Mouse (Mus musculus) neural tube, embryonic 12.5 days (tissue): ENCODE data around the gene Zfp319. TPM values are rescaled to one million over a fixed set of nuclear protein-coding genes. Genes with fewer than 3 reads are reported as not detected.
A peak's percentile ranks its signal among the peaks of the same experiment; 100 is the strongest.
"Not testable (repeated sequence)": the region's sequence is repeated elsewhere in the genome, so short reads cannot be mapped to it uniquely, and the experiment has no call there.

Experiments used
- ATAC-seq: fragments of 200-750 bp; cut with Nextera tagmentation; 2 replicates; pipeline ENCODE4 v1.8.0; 2017; ENCODE audit warnings: low read depth, mild to moderate bottlenecking, moderate TSS enrichment, moderate library complexity; ENCODE audit not compliant: low FRiP score
- H3K27ac ChIP-seq: fragments of 300-500 bp; sonication (generic); 2 replicates; pipeline ENCODE4 v1.5.1; 2016
- H3K27me3 ChIP-seq: fragments of 300-500 bp; sonication (generic); replicated peaks from 2 replicates; pipeline ENCODE4 v1.6.1; 2016; ENCODE audit warnings: mild to moderate bottlenecking
- H3K36me3 ChIP-seq: fragments of 300-500 bp; sonication (generic); 2 replicates; pipeline ENCODE4 v1.6.1; 2016; ENCODE audit warnings: mild to moderate bottlenecking
- H3K4me1 ChIP-seq: fragments of 300-500 bp; sonication (generic); 2 replicates; pipeline ENCODE4 v1.6.1; 2016
- H3K4me2 ChIP-seq: fragments of 300-500 bp; sonication (generic); replicated peaks from 2 replicates; pipeline ENCODE4 v1.6.1; 2016; ENCODE audit warnings: mild to moderate bottlenecking
- H3K4me3 ChIP-seq: fragments of 300-500 bp; sonication (generic); 2 replicates; pipeline ENCODE4 v1.5.1; 2016
- H3K9ac ChIP-seq: fragments of 300-500 bp; sonication (generic); 2 replicates; pipeline ENCODE4 v1.6.1; 2016; ENCODE audit warnings: mild to moderate bottlenecking
- H3K9me3 ChIP-seq: fragments of 300-500 bp; sonication (generic); 2 replicates; pipeline ENCODE4 v1.6.1; 2016; ENCODE audit warnings: mild to moderate bottlenecking
- WGBS: fragments of 180-500 bp; shearing (Covaris S2); methylation state at CpG from one replicate; pipeline ENCODE4 v1.1.7; 2016; 5-methylcytosine and 5-hydroxymethylcytosine counted together
- polyA plus RNA-seq: library from polyadenylated mRNA; unstranded; fragments of >200 nt; fragmentation: Nextera tagmentation; extraction: Ambion mirVana; gene quantifications from 2 replicates; pipeline ENCODE4 v1.2.1, GENCODE M21; 2016

Gene Zfp319
- polyA plus RNA-seq, result 19.8 and 20.5 TPM in 2 replicates

GRCm38 (mm10) chr8:95331720-95332436 is at the start of gene Zfp319, which contains the start of gene Usb1:
TSS of gene Zfp319 (minus strand) at chr8:95331950.
TSS of gene Usb1 (plus strand) at chr8:95332284.
- H3K27me3 ChIP-seq, result no peaks in the 10 kb centered on the region
- H3K9me3 ChIP-seq, result no peaks in the 10 kb centered on the region
- 1% methylated on average over 73 of the region's 80 CpGs for WGBS
- peak within 1 kb of the TSS; percentile 97 for H3K27ac ChIP-seq
- H3K36me3 ChIP-seq, result peaks cover 27% of the 10 kb centered on the region
- peak within 1 kb of the TSS; percentile 85 for H3K4me3 ChIP-seq
- H3K4me1 ChIP-seq, result peaks cover 33% of the 10 kb centered on the region
- H3K9ac ChIP-seq, result peak within 1 kb of the TSS; percentile 93
- peak; percentile 92 for ATAC-seq
- H3K4me2 ChIP-seq, result peak within 1 kb of the TSS; percentile 89

DNA sequence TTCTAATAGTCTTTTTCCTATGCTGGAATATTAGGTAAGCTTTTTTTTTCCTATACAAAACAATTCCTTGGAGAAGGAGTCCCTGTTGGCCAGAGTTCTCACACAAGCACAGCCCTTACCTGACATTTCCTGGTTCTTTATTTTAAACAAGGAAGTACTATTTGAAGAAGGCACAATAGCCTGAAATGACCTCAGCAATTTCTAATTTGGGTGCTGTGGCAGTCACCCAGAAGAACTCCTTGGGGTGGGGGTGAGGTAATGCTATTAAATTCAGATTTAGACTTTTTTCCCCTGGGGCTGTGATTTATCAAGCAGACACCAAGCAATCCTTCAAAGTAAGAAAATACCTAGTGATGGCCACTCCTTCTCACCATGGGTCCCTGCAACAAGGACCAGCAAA is 49.2 kb upstream of the Zfp319 start:
- H3K27ac ChIP-seq, result no peak overlapping the region
- H3K4me1 ChIP-seq, result no peaks in the 10 kb centered on the region
- H3K27me3 ChIP-seq, result no peaks in the 10 kb centered on the region
- no peaks in the 10 kb centered on the region for H3K36me3 ChIP-seq
- H3K4me2 ChIP-seq, result no peak overlapping the region
- no peak for ATAC-seq
- H3K9ac ChIP-seq, result no peak overlapping the region
- no peaks in the 10 kb centered on the region for H3K9me3 ChIP-seq
- no peak overlapping the region for H3K4me3 ChIP-seq

DNA sequence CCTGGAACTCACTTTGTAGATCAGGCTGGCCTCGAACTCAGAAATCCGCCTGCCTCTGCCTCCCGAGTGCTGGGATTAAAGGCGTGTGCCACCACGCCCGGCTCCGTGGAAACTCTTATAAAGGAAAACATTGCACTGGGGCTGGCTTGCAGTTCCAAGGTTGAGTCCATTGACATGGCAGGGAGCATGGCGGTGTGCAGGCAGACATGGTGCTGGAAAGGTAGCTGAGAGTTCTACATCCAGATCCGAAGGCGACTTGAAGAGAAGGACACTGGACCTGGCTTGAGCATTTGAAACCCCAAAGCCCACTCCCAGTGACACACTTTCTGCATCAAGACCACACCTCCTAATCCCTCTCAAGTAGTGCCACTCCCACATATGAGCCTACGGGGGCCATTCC is 47.2 kb upstream of the Zfp319 start:
- not testable (repeated sequence) for ATAC-seq, H3K27me3 ChIP-seq, H3K4me2 ChIP-seq, H3K4me1 ChIP-seq, H3K36me3 ChIP-seq, H3K9ac ChIP-seq, H3K27ac ChIP-seq, H3K4me3 ChIP-seq, H3K9me3 ChIP-seq
- WGBS, result 97% methylated on average over 11 of the region's 11 CpGs

DNA sequence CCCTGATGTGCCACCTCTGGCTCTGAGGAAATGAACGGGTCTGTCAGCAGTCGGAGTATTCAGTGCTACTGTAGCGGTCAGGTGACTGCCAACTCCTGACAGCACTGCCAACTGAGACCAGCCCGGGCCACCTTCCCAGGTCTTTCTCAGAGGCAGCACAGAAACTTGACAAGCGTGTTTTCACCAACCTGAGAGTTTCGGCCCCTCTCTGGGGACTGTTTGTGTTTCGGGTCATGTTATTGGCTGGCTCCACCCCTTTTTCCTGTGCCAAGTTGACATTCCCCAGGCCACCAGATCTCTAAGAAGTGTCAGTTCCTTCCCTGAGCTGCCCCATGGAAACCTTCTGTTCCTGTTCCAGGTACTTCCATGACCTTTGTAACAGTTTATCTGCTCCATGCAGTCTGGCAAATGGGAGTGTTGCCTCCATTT is 46.1 kb upstream of the Zfp319 start:
- Histone ChIP-seq H3K4me2 (no peak overlapping the region), H3K4me1 (no peaks in the 10 kb centered on the region), H3K9ac (no peak overlapping the region), H3K9me3 (no peaks in the 10 kb centered on the region), H3K27ac (no peak overlapping the region), H3K4me3 (no peak overlapping the region), H3K27me3 (no peaks in the 10 kb centered on the region), H3K36me3 (peaks cover 7% of the 10 kb centered on the region)
- WGBS, result 64% methylated on average over 7 of the region's 7 CpGs
- ATAC-seq, result no peak

- Histone ChIP-seq H3K4me3 (no peak overlapping the region), H3K27me3 (no peaks in the 10 kb centered on the region), H3K4me1 (no peaks in the 10 kb centered on the region), H3K9ac (no peak overlapping the region), H3K9me3 (no peaks in the 10 kb centered on the region), H3K4me2 (no peak overlapping the region), H3K36me3 (peaks cover 15% of the 10 kb centered on the region), H3K27ac (no peak overlapping the region)
- ATAC-seq, result no peak
- 84% methylated on average over 4 of the region's 4 CpGs for WGBS
These were observed 45.4 kb upstream of the Zfp319 start for GRCm38 (mm10) chr8:95377101-95377500.

- Histone ChIP-seq H3K27me3 (no peaks in the 10 kb centered on the region), H3K4me3 (no peak overlapping the region), H3K27ac (no peak overlapping the region), H3K4me1 (no peaks in the 10 kb centered on the region), H3K4me2 (no peak overlapping the region), H3K9ac (no peak overlapping the region), H3K9me3 (no peaks in the 10 kb centered on the region), H3K36me3 (peaks cover 22% of the 10 kb centered on the region)
- ATAC-seq, result no peak
- 87% methylated on average over 12 of the region's 12 CpGs for WGBS
These were observed 44.7 kb upstream of the Zfp319 start for GRCm38 (mm10) chr8:95376309-95376999.

GRCm38 (mm10) chr8:95375374-95375930 is 43.7 kb upstream of the Zfp319 start:
- no peak overlapping the region for H3K4me3 ChIP-seq
- H3K4me1 ChIP-seq, result no peaks in the 10 kb centered on the region
- H3K9me3 ChIP-seq, result no peaks in the 10 kb centered on the region
- WGBS, result 82% methylated on average over 7 of the region's 7 CpGs
- H3K4me2 ChIP-seq, result no peak overlapping the region
- H3K27ac ChIP-seq, result no peak overlapping the region
- peaks cover 30% of the 10 kb centered on the region for H3K36me3 ChIP-seq
- H3K9ac ChIP-seq, result no peak overlapping the region
- no peaks in the 10 kb centered on the region for H3K27me3 ChIP-seq
- ATAC-seq, result no peak

DNA sequence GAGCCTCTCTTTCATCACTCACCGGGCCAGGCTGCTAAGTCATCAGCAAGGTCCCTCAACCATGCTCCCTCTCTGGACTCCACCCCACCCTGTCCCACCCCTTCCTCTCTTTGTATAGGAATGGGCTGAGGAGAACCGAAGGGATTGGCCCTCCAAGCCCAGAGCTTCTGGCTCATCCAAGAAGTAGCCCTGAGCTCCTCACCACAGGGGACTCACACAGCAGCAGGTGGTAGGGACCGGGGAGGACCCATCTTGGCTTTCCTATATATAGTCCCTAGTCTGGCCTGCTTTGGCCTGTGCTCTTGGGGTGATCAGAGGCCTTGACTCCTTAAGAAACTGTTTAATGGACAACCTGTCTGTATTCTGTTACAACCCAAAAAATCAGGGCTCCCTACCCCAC is 42.7 kb upstream of the Zfp319 start:
- 88% methylated on average over 3 of the region's 3 CpGs for WGBS
- Histone ChIP-seq H3K4me1 (no peaks in the 10 kb centered on the region), H3K27me3 (no peaks in the 10 kb centered on the region), H3K9me3 (no peaks in the 10 kb centered on the region), H3K27ac (no peak overlapping the region), H3K4me2 (no peak overlapping the region), H3K9ac (no peak overlapping the region), H3K4me3 (no peak overlapping the region), H3K36me3 (peaks cover 39% of the 10 kb centered on the region)
- no peak for ATAC-seq

DNA sequence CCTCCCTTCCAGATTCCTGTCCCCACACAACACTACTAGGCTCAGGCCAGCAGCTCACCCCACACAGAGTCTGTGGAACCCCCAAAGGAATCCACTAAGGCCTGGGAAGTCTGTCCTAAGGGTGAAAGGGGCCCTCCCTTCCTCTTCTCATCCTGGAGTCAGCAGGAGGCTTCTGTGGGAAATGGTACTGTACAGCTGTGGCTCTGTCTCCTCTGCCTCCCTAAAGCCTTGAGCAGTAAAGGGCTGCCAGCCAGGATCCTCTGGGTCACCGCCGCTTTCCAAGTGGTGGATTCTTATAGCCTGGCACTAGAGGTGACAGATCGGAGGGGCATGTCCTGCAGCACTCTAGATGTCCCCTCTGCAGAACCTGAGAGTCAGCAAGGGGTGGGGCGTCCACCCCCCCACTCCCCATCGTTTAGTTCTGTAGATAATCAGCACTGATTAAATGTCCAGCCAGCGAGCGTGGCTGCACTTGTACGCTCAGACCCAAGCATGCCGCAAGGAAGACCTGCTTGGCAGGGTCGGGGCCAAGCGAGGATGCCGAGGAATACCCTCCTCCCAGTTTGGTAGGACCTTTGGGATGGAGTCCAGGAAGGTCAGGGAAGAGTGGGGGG is 41.7 kb upstream of the Zfp319 start:
- no peaks in the 10 kb centered on the region for H3K4me1 ChIP-seq
- H3K9ac ChIP-seq, result no peak overlapping the region
- no peaks in the 10 kb centered on the region for H3K9me3 ChIP-seq
- ATAC-seq, result no peak
- no peak overlapping the region for H3K4me2 ChIP-seq
- WGBS, result 91% methylated on average over 12 of the region's 12 CpGs
- no peak overlapping the region for H3K4me3 ChIP-seq
- H3K36me3 ChIP-seq, result peaks cover 47% of the 10 kb centered on the region
- no peak overlapping the region for H3K27ac ChIP-seq
- no peaks in the 10 kb centered on the region for H3K27me3 ChIP-seq

- WGBS, result 60% methylated on average over 20 of the region's 20 CpGs
- Histone ChIP-seq H3K4me3 (no peak overlapping the region), H3K4me1 (no peaks in the 10 kb centered on the region), H3K9ac (no peak overlapping the region), H3K4me2 (peak overlapping the region; percentile 35), H3K9me3 (no peaks in the 10 kb centered on the region), H3K36me3 (peaks cover 61% of the 10 kb centered on the region), H3K27ac (no peak overlapping the region), H3K27me3 (no peaks in the 10 kb centered on the region)
- no peak for ATAC-seq
These were observed 38.0 kb upstream of the Zfp319 start for GRCm38 (mm10) chr8:95369581-95370326.

DNA sequence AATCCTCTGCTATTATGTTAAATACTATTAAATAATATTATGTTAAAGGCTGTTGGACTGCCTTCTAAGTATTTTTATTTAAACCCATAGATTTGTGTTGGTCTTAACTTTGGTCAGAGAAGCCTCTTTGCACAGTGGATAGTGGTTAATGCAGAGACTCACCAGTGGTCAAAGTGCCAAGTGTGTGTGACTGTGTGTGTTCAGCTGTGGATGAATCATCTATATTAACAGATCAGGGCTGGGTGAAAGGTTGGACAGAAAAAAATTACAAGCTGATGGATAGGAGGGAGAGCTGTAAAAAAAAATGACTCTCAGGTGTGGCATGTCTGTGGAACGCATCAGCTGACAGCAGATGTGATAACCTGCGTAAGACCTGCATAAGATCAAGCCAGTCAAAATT is 32.1 kb upstream of the Zfp319 start:
- no peak for ATAC-seq
- Histone ChIP-seq H3K27me3 (no peaks in the 10 kb centered on the region), H3K27ac (no peak overlapping the region), H3K4me1 (peaks cover 19% of the 10 kb centered on the region), H3K4me2 (no peak overlapping the region), H3K4me3 (no peak overlapping the region), H3K9me3 (no peaks in the 10 kb centered on the region), H3K36me3 (peaks cover 17% of the 10 kb centered on the region), H3K9ac (no peak overlapping the region)
- WGBS, result 96% methylated on average over 2 of the region's 2 CpGs

DNA sequence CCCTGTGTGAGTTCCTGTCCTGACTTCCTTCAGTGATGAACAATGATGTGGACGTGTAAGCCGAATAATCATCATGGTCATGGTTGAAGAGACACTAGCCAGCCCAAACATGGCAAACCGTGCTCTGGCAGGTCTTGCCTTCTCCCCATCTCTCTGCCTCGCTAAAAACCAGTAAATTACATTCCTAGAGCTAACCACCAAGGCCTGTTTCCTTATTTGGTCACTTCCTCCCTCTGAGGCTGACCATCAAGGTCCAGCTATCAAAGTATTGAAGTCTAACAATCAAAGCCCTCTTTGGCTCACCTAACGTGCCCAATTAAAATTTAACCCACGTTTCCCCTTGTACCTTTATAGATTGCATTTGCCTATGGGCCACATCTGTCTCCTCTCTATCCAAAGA is 30.5 kb upstream of the Zfp319 start:
- H3K4me1 ChIP-seq, result peaks cover 26% of the 10 kb centered on the region
- ATAC-seq, result no peak
- WGBS, result 73% methylated on average over 6 of the region's 6 CpGs

More for the DNA sequence above, 30.5 kb upstream of the Zfp319 start:
- Histone ChIP-seq H3K4me2 (no peak overlapping the region), H3K9me3 (no peaks in the 10 kb centered on the region), H3K9ac (no peak overlapping the region), H3K36me3 (peaks cover 2% of the 10 kb centered on the region; the same call in 1 of the 2 replicates), H3K27me3 (no peaks in the 10 kb centered on the region), H3K27ac (no peak overlapping the region), H3K4me3 (no peak overlapping the region)
